Mouse (Mus musculus): ENCODE results near the gene Camk2g. TPM values are rescaled to one million over a fixed set of nuclear protein-coding genes. Genes with fewer than 3 reads are reported as not detected.

Gene Camk2g
- total RNA-seq, 2 experiments from 2014 or later: 43.8 to 47.7 TPM

GRCm38 (mm10) chr14:20784708-20785107, 9.2 kb downstream of the Camk2g start:
- no peak for DNase-seq

GRCm38 (mm10) chr14:20783526-20783925, 10.4 kb downstream of the Camk2g start:
- no peak for DNase-seq

DNA sequence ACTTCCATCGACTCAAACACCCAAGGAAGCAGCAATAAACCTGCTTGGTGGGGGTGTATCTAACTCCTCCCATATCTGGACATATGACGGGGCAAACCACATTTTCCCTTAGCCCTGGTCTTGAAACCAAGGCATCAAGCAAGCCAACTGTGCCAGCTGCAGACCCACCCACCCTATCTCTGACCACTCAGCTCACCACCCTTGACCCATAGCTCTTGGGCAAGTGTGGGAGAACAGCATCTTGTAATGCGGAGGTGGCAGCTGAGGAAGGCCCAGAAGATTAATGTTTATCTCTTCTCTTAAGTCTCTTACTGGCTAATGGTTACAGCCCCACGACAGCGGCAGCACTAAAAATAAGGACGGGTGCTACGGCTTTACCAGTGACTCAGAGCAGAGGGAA, 11.0 kb downstream of the Camk2g start:
- no peak for DNase-seq

- DNase-seq: no peak
Observed at GRCm38 (mm10) chr14:20780217-20780616, 13.7 kb downstream of the Camk2g start.

- no peak for DNase-seq
Observed at GRCm38 (mm10) chr14:20778496-20778895, 15.4 kb downstream of the Camk2g start.

- DNase-seq: no peak
Observed at GRCm38 (mm10) chr14:20775661-20776060, 18.2 kb downstream of the Camk2g start.

DNA sequence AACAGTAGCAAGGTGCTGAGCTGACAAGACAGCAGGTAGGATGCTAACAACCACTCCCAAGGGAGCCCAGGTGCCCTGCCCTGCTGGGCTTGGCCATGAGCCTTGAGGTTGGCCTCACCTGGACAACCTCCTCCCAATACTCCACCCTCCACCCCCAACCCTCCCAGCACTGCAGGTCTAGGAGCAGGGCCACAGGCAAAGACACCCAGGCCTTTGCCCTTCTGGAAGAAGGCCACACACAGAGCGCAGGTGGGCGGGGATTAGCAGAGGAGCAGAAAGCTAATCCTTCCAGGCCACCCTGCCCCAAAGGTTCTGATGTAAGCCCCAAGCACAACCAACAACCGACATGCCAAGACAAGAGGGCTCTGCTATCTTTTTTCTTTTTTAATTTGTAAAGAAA, 20.5 kb downstream of the Camk2g start:
- DNase-seq: no peak

DNA sequence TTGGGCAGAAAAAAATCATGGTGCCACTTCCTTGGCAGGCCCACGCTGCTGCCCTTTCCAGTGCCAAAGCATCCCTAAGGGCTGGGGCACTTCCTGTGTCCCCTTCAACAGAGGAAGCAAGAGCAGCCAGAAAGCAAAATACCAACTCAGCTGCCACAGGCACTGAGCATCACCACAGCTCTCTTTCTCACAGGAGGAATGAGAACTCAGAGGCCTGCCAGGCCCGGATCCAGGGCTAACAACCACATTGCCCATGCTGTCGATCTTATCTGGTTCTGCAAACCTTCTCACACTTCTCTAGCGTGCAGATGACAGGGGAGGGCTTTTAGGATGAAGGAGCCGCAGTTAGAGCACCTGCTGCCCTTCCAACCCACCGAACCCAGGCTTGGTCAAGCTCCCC, 21.1 kb downstream of the Camk2g start:
- DNase-seq: no peak

- no peak for DNase-seq
Observed at GRCm38 (mm10) chr14:20771941-20772340, 21.9 kb downstream of the Camk2g start.

- DNase-seq: peak; percentile 44 to 62
Observed at GRCm38 (mm10) chr14:20768581-20768980, 25.3 kb downstream of the Camk2g start.

DNA sequence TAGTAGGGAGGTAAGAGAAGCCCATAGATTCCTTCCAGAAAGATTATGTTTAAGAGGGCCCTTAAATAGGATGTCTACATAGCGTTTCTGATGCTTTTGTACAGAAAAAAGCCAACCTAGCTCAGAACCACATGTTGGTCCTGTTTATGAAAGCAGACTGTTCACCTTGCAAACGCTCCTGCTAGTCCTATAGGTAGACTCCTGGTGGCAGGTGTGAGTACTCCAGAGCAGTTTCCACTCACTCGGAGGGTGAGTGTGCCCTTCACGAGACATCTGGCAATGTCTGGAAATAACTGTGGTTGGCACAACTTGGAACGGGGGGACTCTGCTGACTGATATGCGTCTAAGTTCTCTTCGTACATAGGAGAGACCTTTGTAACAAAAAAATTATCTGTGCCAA, 26.0 kb downstream of the Camk2g start:
- DNase-seq: no peak

DNA sequence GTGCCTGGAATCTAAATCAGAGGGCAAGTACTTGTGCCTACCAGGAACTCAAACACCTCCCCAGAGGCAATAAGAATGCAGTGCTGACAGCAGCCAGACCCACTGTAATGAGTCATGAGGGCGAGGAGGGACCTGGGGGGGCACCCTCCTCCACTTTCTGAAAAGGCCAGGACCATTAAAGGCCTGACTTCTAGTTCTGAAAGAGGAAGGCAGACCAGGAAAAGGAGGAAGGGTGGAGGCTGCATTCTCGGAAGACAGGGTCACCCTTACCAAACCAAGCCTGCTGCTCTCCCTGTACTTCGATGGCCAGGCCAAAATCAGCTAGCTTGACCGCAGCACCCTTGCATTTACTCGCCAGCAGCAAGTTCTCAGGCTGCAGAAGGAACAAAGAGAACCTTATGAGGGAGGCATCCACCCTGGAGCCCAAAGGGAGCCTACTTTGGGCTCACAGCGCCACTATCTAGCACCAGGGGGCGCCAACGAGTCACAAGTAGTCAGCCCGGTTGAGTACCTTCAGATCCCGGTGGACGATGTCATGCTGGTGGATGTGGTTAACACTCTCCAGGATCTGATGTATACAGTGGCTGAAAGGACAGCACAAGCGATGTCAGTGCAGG, 28.1 kb downstream of the Camk2g start:
- DNase-seq: peak; percentile 93 to 97

- peak; percentile 26 to 33 for DNase-seq
Observed at GRCm38 (mm10) chr14:20764942-20765341, 28.9 kb downstream of the Camk2g start.

DNA sequence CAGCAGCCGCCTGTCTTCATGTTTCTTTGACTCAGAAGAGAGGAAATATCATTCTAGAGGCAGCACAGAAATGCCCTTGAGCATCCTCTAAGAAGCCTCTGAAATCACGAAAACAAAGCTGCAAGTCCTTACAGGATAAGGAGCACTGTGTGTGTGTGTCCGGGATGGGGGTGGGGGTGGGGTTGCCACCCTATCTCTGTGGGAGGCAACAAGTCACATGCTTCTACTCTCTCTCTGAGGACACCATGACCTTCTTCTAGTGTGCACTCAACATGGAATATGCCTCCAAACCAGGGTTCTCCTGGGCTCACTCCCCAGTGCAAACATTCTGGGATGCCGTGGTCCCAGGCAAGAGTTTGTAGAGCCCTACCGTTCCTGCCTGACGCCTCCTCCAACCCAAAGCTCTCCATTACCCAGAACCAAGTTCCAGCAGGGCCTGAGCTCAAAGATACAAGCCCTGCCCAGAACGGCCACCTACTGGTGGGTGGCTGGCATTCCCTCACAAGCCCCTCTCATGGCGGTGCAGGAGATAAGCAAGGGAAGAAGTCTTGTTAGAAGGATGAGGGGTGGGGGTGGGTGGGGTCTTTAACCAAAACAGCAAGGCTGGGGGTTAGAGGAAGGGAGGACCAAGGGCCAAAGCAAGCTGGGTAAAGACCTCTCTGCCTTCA, 35.0 kb downstream of the Camk2g start:
- DNase-seq: no peak

DNA sequence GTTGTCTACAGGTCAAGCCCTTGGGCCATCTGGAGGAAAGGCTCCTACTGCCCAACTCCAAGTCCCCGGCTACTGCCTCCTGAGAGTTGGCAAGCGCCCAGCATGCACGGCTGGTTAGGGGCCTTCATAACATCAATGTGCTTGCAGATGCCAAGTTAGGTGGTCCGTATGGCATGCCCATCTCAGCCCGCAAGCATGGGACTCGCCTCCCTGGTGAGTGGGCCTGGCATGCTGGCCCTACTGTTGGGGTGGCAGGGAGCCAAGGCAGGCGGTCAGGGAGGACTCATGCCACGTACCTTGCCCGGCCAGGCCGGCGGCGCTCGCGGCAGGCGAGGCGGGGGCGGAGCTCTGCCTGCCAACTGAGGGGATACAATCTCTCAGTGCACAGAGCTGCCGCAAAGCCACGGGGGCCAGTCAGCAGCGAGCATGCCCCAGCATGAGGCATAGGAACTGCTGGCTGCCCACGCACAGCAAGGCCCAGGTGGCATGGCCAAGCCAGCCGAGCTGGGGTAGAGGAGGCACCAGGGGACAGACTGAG, 36.4 kb downstream of the Camk2g start:
- peak; percentile 47 to 53 for DNase-seq

DNA sequence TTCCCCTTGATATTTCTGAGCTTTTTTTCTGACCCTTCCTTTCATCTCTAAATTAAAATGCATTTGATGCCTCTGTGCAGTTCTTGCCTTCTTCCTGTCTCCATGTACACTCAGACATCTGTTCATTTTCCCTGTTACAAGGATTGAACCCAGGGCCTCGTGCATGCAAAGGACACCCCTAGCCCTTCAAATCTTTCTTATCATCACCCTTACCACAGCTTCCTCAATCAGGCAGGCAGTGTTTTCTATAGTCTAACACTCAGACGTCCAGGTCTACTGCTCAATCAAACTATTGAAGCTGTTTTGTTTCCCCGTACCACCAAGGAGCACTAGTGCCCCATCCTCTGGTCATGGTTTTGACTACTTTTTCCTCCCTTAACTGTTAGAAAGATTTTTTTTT, 40.1 kb downstream of the Camk2g start:
- no peak for DNase-seq

GRCm38 (mm10) chr14:20750503-20750902, 43.4 kb downstream of the Camk2g start:
- no peak for DNase-seq

DNA sequence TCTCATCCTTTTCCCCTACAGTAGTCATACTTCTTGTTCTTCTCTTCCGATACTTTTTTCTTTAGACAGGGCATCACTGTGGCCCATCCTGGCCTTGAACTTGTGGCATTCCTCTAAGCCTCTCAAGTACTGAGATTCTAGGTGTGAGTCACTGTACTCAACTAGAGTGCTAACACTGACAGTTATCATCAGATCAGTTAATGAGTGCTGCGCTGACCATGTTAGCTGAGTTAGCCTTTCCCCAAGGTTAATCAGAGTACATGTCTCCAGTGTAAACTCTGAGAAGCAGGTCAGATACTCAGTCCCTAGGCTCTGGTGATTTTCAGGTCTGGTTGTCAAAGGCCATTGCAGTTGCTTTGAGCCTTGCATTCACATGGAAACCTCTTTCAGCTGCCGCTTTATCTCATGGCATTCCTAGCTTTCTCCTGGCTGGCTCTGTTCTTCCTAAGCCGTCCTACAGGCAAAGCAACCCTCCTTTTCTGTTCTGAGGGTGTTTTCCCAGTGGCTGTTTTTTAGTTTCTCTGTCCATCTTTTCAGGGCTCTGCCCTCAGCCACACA, 44.3 kb downstream of the Camk2g start:
- DNase-seq: no peak

DNA sequence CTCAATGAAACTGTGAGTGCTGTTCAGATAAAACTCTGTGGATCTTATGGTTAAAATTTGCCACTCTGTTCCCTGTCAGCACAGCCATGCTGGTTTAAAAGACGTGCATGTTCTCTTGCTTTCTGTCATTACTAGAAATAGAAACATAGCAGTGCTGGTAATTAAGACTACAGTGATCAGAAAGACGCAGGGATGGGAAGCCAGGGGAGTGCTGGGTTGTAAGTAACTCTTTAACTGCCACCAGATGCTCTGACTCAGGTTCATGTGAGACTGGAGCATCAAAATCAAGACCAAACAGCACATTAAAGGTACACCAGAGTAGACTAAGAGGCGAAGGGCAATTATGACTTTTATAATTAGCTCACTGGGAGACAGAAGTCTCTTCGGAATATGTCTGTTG, 45.5 kb downstream of the Camk2g start:
- no peak for DNase-seq

DNA sequence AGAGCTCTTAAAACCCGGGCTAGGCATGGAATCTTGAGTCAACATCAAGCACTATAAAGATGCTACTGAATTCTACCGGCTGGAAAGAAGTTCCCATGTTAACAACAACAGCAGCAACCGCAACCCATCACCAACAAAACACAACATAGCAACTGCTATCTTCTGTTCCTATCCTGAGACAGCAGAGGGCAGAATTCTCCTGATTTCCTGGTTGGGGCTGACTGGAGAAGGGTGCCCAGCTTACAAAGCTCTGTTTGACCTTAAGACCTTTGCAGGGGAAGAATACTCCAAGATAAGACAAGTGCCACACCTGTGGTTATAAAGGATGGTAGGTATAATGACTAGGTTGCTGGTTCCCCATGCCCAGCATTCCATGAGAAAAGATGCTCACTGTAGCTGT, 47.0 kb downstream of the Camk2g start:
- DNase-seq: no peak

DNA sequence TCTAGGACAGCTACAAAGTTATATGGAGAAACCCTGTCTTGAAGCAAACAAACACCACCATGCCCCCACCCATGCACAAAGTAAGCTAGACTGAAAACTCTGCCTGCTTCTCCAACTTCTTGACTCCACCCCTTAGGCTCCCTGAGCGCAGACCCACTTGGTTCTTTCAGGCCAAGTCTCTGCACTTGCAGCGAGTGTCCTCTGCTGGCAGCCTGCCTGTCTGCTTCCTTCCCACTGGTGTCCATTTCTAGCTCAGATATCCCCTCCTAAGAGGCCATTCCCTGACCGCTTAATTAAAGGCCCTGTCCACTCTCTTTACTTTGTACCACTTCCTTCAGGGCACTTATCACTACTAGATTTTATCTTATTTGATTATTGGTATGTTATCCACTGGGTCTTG, 50.3 kb downstream of the Camk2g start:
- no peak for DNase-seq

DNA sequence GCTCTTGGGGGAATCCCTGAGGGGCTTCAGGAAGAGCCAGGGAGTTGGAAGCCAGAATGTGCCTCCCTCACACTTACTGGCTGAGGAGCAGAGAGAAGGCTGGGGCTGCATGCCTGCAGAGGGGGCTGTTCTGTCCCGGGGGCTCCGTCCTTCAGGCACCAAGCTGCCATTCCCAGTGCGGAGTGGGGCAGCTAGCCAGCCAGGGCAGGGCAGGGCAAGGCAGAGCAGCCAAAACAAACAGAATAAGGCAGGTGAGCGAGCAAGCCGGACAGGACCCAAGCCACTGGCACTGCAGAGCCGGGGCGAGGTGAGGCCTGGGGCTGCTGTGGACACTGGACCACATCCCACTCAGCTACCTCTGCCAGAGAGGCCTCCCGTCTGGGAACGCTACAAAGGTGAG, 52.6 kb downstream of the Camk2g start:
- no peak for DNase-seq

DNA sequence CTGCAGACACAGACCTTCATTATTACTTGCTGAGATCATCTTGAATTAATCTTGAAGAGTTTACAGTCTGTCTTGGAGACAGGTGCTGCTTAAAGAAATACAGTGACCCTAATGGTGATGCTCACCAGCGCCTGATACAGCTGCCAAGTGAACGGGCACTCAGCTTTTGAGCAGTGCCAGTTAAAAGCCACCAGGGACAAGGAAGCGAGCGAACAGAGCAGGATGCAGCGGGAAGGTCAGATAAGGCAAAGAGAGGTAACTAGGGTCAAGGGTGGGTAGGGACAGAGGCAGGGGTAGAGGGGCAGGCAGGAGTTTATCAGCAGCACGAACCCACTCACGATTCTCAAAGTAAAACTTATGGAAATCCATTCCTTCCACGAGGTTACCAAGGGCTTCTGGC, 55.4 kb downstream of the Camk2g start:
- DNase-seq: no peak

GRCm38 (mm10) chr14:20737306-20737705, 56.6 kb downstream of the Camk2g start:
- peak; percentile 65 to 77 for DNase-seq
